Mouse (Mus musculus): ENCODE measurements at regions not wholly inside any gene's neighbourhood (a gene's known extent, or its start where the extent isn't known, plus 50 kb on each side); places are given as distances from the start of the nearest gene placed in this dataset.

DNA sequence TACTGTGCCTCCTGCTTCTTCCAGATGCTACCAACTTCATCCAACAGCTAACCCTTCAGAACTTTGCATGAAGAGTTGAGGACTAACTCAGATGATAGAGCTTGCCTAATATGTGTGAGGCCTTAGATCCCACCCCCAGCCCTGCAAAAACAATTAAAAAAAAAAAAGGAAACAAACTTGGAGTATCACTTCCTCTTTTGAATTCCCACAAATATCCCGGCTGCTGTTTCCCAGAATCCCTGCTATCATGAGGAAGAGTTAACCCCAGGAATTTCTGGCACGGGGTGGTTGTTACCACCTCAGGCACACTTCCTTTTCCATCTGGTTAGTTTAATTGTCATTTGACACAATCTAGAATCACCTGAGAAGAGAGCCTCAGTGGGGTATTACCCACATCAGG is 123.8 kb downstream of the Bcl2l11 start:
- TF ChIP-seq CTCF (IDR thresholded peaks at IDR 0.05; ENCODE audit: low read depth, low read length): no peak
- no peak for TF ChIP-seq POLR2A (IDR thresholded peaks at IDR 0.05; ENCODE audit: borderline replicate concordance, low read depth, low read length)

Measured in bone marrow macrophage, adult 2 months (primary cell).